Mouse (Mus musculus): ENCODE results near the gene Qrsl1. TPM values are rescaled to one million over a fixed set of nuclear protein-coding genes. Genes with fewer than 3 reads are reported as not detected.

Gene Qrsl1
- total RNA-seq, 2 experiments from 2014 or later, result 18.2 to 27.2 TPM

GRCm38 (mm10) chr10:43871458-43871857 is 30.1 kb downstream of the Qrsl1 start:
- no peak for ATAC-seq (replicated peaks; ENCODE audit: poor library complexity)

- peak; percentile 61; the same call in 1 of the 2 replicates for ATAC-seq (replicated peaks; ENCODE audit: poor library complexity)
These were observed 30.8 kb downstream of the Qrsl1 start for GRCm38 (mm10) chr10:43870752-43871151.

- ATAC-seq (replicated peaks; ENCODE audit: poor library complexity), result peak; percentile 99
These were observed 45.2 kb downstream of the Qrsl1 start for GRCm38 (mm10) chr10:43856351-43856750.

GRCm38 (mm10) chr10:43855916-43856315 is 45.6 kb downstream of the Qrsl1 start:
- peak; percentile 49 for ATAC-seq (replicated peaks; ENCODE audit: poor library complexity)

GRCm38 (mm10) chr10:43851898-43852297 is 49.6 kb downstream of the Qrsl1 start:
- no peak for ATAC-seq (replicated peaks; ENCODE audit: poor library complexity)

- ATAC-seq (replicated peaks; ENCODE audit: poor library complexity), result peak; percentile 63
These were observed 52.1 kb downstream of the Qrsl1 start for GRCm38 (mm10) chr10:43849478-43849877.

- ATAC-seq (replicated peaks; ENCODE audit: poor library complexity), result peak; percentile 84
These were observed 55.4 kb downstream of the Qrsl1 start for GRCm38 (mm10) chr10:43846141-43846622.

GRCm38 (mm10) chr10:43845442-43845841 is 56.1 kb downstream of the Qrsl1 start:
- ATAC-seq (replicated peaks; ENCODE audit: poor library complexity), result 0 out of 2 replicates have a peak, but pooled peaks have one; percentile 27

- no peak for ATAC-seq (replicated peaks; ENCODE audit: poor library complexity)
These were observed 60.1 kb downstream of the Qrsl1 start for GRCm38 (mm10) chr10:43841441-43841840.

GRCm38 (mm10) chr10:43832868-43833267 is 68.7 kb downstream of the Qrsl1 start:
- ATAC-seq (replicated peaks; ENCODE audit: poor library complexity), result peak; percentile 93

GRCm38 (mm10) chr10:43830251-43831018 is 71.1 kb downstream of the Qrsl1 start:
- no peak for ATAC-seq (replicated peaks; ENCODE audit: poor library complexity)

- no peak for ATAC-seq (replicated peaks; ENCODE audit: poor library complexity)
These were observed 72.9 kb downstream of the Qrsl1 start for GRCm38 (mm10) chr10:43828686-43829015.

- ATAC-seq (replicated peaks; ENCODE audit: poor library complexity), result no peak
These were observed 73.4 kb downstream of the Qrsl1 start for GRCm38 (mm10) chr10:43827958-43828685.

GRCm38 (mm10) chr10:43826773-43827621 is 74.5 kb downstream of the Qrsl1 start:
- ATAC-seq (replicated peaks; ENCODE audit: poor library complexity), result peak; percentile 44; the same call in 1 of the 2 replicates

GRCm38 (mm10) chr10:43825696-43826095 is 75.8 kb downstream of the Qrsl1 start:
- no peak for ATAC-seq (replicated peaks; ENCODE audit: poor library complexity)

- no peak for ATAC-seq (replicated peaks; ENCODE audit: poor library complexity)
These were observed 76.8 kb downstream of the Qrsl1 start for GRCm38 (mm10) chr10:43824713-43825112.

Other genes with a start within 250 kb of the Qrsl1 start
- gene Rtn4ip1, start 62 bp upstream of the Qrsl1 start, total RNA-seq (2015), result 11.9 and 13.8 TPM in 2 replicates
- 12.8 and 15.7 TPM in 2 replicates for gene Rtn4ip1, start 62 bp upstream of the Qrsl1 start, total RNA-seq (2017)
- gene Crybg1, start 247.1 kb upstream of the Qrsl1 start, total RNA-seq (2015), result 0.42 and 0.90 TPM in 2 replicates
- gene Crybg1, start 247.1 kb upstream of the Qrsl1 start, total RNA-seq (2017), result 0.41 and 0.46 TPM in 2 replicates

Data from megakaryocyte progenitor cell, adult 5-6 weeks (primary cell).